Mouse (Mus musculus) MEL (cell line): ENCODE measurements around the gene Lhfpl2.

Experiments used
- CHD1 ChIP-seq: IDR thresholded peaks from 2 replicates; pipeline ENCODE4 v1.6.1; 2012; ENCODE audit warnings: low read depth, mild to moderate bottlenecking, inconsistent platforms, low read length, improper control_type of control experiment
- CTCF ChIP-seq, 3 experiments: IDR thresholded peaks in 2 of 3; conservative IDR thresholded peaks in 1 of 3; 2 replicates each; pipeline ENCODE4 v1.5.1; 2011 to 2012; ENCODE audit warnings: low read length in 3 of 3, low read depth in 2 of 3, mild to moderate bottlenecking in 2 of 3, improper control_type of control experiment in 1 of 3, inconsistent platforms in 1 of 3, mixed read lengths in 1 of 3, moderate library complexity in 1 of 3; ENCODE audit not compliant: control insufficient read depth in 1 of 3, insufficient read depth in 1 of 3, poor library complexity in 1 of 3, severe bottlenecking in 1 of 3
- ETS1 ChIP-seq: IDR thresholded peaks from 2 replicates; pipeline ENCODE4 v1.6.1; 2012; ENCODE audit warnings: low read depth, mild to moderate bottlenecking, inconsistent platforms, low read length, improper control_type of control experiment, moderate library complexity
- MEF2A ChIP-seq: IDR thresholded peaks from 2 replicates; pipeline ENCODE4 v1.6.1; 2014; ENCODE audit warnings: low read depth, mild to moderate bottlenecking, inconsistent platforms, low read length, improper control_type of control experiment; ENCODE audit not compliant: poor library complexity, insufficient replicate concordance, severe bottlenecking; ENCODE audit errors: extremely low read depth
- NRF1 ChIP-seq: IDR thresholded peaks from 2 replicates; pipeline ENCODE4 v1.6.1; 2014; ENCODE audit warnings: low read depth, mild to moderate bottlenecking, inconsistent platforms, low read length, improper control_type of control experiment, moderate library complexity; ENCODE audit not compliant: poor library complexity, insufficient read depth, severe bottlenecking
- POLR2A ChIP-seq, 2 experiments: IDR thresholded peaks; 2 replicates each; pipeline ENCODE4 v1.6.1; 2011 to 2012; ENCODE audit warnings: low read length in 2 of 2, mild to moderate bottlenecking in 2 of 2, control low read depth in 1 of 2, improper control_type of control experiment in 1 of 2, low read depth in 1 of 2, moderate library complexity in 1 of 2; ENCODE audit not compliant: control insufficient read depth in 1 of 2, insufficient read depth in 1 of 2, poor library complexity in 1 of 2
- POLR2AphosphoS5 ChIP-seq: IDR thresholded peaks from 2 replicates; pipeline ENCODE4 v1.6.1; 2012; ENCODE audit warnings: low read depth, borderline replicate concordance, mild to moderate bottlenecking, inconsistent platforms, low read length, moderate library complexity, mixed read lengths
- USF1 ChIP-seq: IDR thresholded peaks from 2 replicates; pipeline ENCODE4 v1.6.1; 2014; ENCODE audit warnings: low read depth, mild to moderate bottlenecking, inconsistent platforms, low read length, improper control_type of control experiment, moderate library complexity
- ZMIZ1 ChIP-seq: IDR thresholded peaks from 2 replicates; pipeline ENCODE4 v1.6.1; 2012; ENCODE audit warnings: low read depth, mild to moderate bottlenecking, inconsistent platforms, low read length, improper control_type of control experiment, moderate library complexity

GRCm38 (mm10) chr13:94099087-94099486 lies 41.5 kb downstream of the Lhfpl2 start:
- no peak for TF ChIP-seq ZMIZ1
- no peak for TF ChIP-seq CTCF (IDR thresholded peaks at IDR 0.05 in 2 of 3, conservative IDR thresholded peaks at IDR 0.05 in 1 of 3; ENCODE audit: control insufficient read depth in 1 of 3, insufficient read depth in 1 of 3, low read depth in 2 of 3, low read length in 3 of 3, poor library complexity in 1 of 3, severe bottlenecking in 1 of 3)
- TF ChIP-seq CHD1, result no peak
- TF ChIP-seq USF1, result no peak
- TF ChIP-seq NRF1, result no peak
- TF ChIP-seq POLR2A (IDR thresholded peaks at IDR 0.05; ENCODE audit: control insufficient read depth in 1 of 2, insufficient read depth in 1 of 2, low read depth in 1 of 2, low read length in 2 of 2, poor library complexity in 1 of 2), result no peak
- TF ChIP-seq MEF2A, result no peak
- no peak for TF ChIP-seq POLR2AphosphoS5
- TF ChIP-seq ETS1, result peak; percentile 63
